Mouse (Mus musculus) erythroblast, embryonic 14.5 days (primary cell): Measurements from ENCODE around the gene Rnf151. TPM values are rescaled to one million over a fixed set of nuclear protein-coding genes. Genes with fewer than 3 reads are reported as not detected.
A peak's percentile ranks its signal among the peaks of the same experiment; 100 is the strongest.

Source experiments
- H3K27me3 ChIP-seq: 2 replicates; pipeline ENCODE4 v1.6.1; 2012; ENCODE audit warnings: inconsistent platforms; ENCODE audit not compliant: control insufficient read depth
- H3K36me3 ChIP-seq: 2 replicates; pipeline ENCODE4 v1.6.1; 2012; ENCODE audit warnings: mild to moderate bottlenecking, inconsistent platforms; ENCODE audit not compliant: control insufficient read depth
- H3K4me1 ChIP-seq: 2 replicates; pipeline ENCODE4 v1.6.1; 2012; ENCODE audit warnings: inconsistent platforms; ENCODE audit not compliant: control insufficient read depth
- H3K4me3 ChIP-seq: replicated peaks from 2 replicates; pipeline ENCODE3; 2012; ENCODE audit warnings: moderate library complexity, mild to moderate bottlenecking, inconsistent platforms
- H3K9me3 ChIP-seq: 2 replicates; pipeline ENCODE4 v1.6.1; 2012; ENCODE audit warnings: low read length, inconsistent platforms, mixed read lengths; ENCODE audit not compliant: control insufficient read depth
- GATA1 ChIP-seq: IDR thresholded peaks from 2 replicates; pipeline ENCODE4 v1.6.1; 2012; ENCODE audit warnings: low read length, inconsistent platforms, mixed read lengths
- TAL1 ChIP-seq: IDR thresholded peaks from 3 replicates; pipeline ENCODE4 v1.6.1; 2012; ENCODE audit warnings: low read length, inconsistent platforms, mixed read lengths
- polyA plus RNA-seq: library from polyadenylated mRNA; stranded (reverse); fragments of >175 nt; gene quantifications from 2 replicates; pipeline ENCODE4 v1.2.3, GENCODE M21; 2012

Rnf151 gene
- polyA plus RNA-seq, 1 experiment, result 0.19 TPM

DNA sequence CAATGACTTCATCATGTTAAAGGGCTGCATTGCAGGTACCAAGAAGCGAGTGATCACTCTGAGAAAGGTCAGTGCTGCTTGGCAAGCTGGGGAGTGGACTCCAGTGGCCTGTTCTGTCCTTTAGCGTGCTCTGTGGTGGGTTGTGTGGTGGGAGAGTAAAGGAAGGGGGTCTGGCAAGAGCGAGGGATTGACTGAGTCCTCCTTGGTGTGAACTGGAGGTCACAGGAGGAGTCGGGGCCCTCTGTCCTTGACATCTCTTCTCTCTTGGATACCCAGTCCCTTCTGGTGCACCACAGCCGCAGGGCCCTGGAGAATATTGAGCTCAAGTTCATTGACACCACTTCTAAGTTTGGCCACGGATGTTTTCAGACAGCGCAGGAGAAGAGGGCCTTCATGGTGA lies 17.6 kb upstream of the Rnf151 start:
- H3K27me3 ChIP-seq, result no peaks in the 10 kb centered on the region
- H3K9me3 ChIP-seq, result no peaks in the 10 kb centered on the region
- no peak for TF ChIP-seq TAL1
- no peak for TF ChIP-seq GATA1
- H3K4me3 ChIP-seq, result peak overlapping the region; percentile 87
- peaks cover 40% of the 10 kb centered on the region for H3K4me1 ChIP-seq
- peaks cover 12% of the 10 kb centered on the region for H3K36me3 ChIP-seq

GRCm38 (mm10) chr17:24734513-24734912 lies 16.6 kb upstream of the Rnf151 start:
- Histone ChIP-seq H3K36me3 (peaks cover 4% of the 10 kb centered on the region), H3K4me3 (no peak overlapping the region), H3K4me1 (peaks cover 37% of the 10 kb centered on the region), H3K27me3 (no peaks in the 10 kb centered on the region), H3K9me3 (no peaks in the 10 kb centered on the region)
- TF ChIP-seq GATA1 (no peak), TAL1 (no peak)

- Histone ChIP-seq H3K4me1 (peaks cover 34% of the 10 kb centered on the region), H3K36me3 (no peaks in the 10 kb centered on the region), H3K9me3 (no peaks in the 10 kb centered on the region), H3K27me3 (no peaks in the 10 kb centered on the region), H3K4me3 (no peak overlapping the region)
- TF ChIP-seq TAL1 (no peak), GATA1 (no peak)
Measured at GRCm38 (mm10) chr17:24733434-24734050, 15.7 kb upstream of the Rnf151 start.

DNA sequence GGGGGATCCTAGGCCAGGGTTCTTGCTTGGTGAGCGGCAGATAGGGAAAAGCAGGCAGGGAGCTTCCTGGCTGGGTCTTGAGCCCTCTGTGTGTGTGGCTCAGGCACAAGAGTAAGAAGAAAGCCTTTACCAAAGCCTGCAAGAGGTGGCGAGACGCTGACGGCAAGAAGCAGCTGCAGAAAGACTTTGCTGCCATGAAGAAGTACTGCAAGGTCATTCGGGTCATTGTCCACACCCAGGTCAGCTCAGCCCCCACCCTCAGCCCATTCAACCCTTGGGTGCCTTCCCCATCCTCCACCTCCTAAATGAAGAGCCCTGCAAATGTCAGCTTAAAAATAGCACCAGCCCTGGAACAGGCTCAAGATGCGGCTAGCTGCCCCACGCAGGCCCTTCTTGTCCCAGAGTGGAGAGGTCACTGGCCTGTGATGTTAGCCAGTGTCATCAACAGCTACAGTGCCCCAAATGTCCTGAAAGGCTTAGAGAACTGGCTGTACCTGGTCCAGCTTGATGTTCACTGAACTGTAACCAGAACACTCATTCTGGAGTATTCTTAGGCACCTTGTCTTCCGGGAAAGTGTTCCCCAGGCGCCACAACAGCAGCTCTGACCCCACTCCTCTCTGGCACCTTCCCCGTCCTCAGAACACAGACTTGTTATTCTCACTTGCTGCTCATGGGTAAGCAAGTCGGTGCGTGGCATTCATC lies 14.5 kb upstream of the Rnf151 start:
- TF ChIP-seq TAL1, result no peak
- TF ChIP-seq GATA1, result no peak
- Histone ChIP-seq H3K9me3 (no peaks in the 10 kb centered on the region), H3K4me3 (no peak overlapping the region), H3K4me1 (peaks cover 26% of the 10 kb centered on the region), H3K27me3 (peaks cover 6% of the 10 kb centered on the region), H3K36me3 (no peaks in the 10 kb centered on the region)

GRCm38 (mm10) chr17:24730787-24731186 lies 12.9 kb upstream of the Rnf151 start:
- Histone ChIP-seq H3K27me3 (peaks cover 6% of the 10 kb centered on the region), H3K4me1 (peaks cover 19% of the 10 kb centered on the region), H3K36me3 (no peaks in the 10 kb centered on the region), H3K9me3 (no peaks in the 10 kb centered on the region), H3K4me3 (no peak overlapping the region)
- TF ChIP-seq TAL1 (no peak), GATA1 (no peak)

GRCm38 (mm10) chr17:24729067-24729466 lies 11.2 kb upstream of the Rnf151 start:
- H3K4me1 ChIP-seq, result peaks cover 17% of the 10 kb centered on the region
- no peak for TF ChIP-seq GATA1

GRCm38 (mm10) chr17:24728184-24728583 lies 10.3 kb upstream of the Rnf151 start:
- Histone ChIP-seq H3K27me3 (peaks cover 6% of the 10 kb centered on the region), H3K36me3 (no peaks in the 10 kb centered on the region), H3K4me1 (peaks cover 23% of the 10 kb centered on the region), H3K4me3 (no peak overlapping the region), H3K9me3 (no peaks in the 10 kb centered on the region)
- TF ChIP-seq GATA1 (no peak), TAL1 (no peak)

More at GRCm38 (mm10) chr17:24729067-24729466, 11.2 kb upstream of the Rnf151 start:
- Histone ChIP-seq H3K27me3 (peaks cover 6% of the 10 kb centered on the region), H3K4me3 (no peak overlapping the region), H3K9me3 (no peaks in the 10 kb centered on the region), H3K36me3 (no peaks in the 10 kb centered on the region)

GRCm38 (mm10) chr17:24727618-24728017 lies 9.8 kb upstream of the Rnf151 start, which contains the start of gene Rpl3l:
Gene Rpl3l (plus strand): TSS chr17:24727820.
- TF ChIP-seq TAL1, result no peak
- no peak for TF ChIP-seq GATA1
- Histone ChIP-seq H3K4me1 (peaks cover 29% of the 10 kb centered on the region), H3K27me3 (peaks cover 6% of the 10 kb centered on the region), H3K9me3 (no peaks in the 10 kb centered on the region), H3K4me3 (no peak within 1 kb of the TSS), H3K36me3 (peaks cover 2% of the 10 kb centered on the region)

GRCm38 (mm10) chr17:24725637-24726390 lies 8.0 kb upstream of the Rnf151 start:
- Histone ChIP-seq H3K9me3 (no peaks in the 10 kb centered on the region), H3K27me3 (peaks cover 6% of the 10 kb centered on the region), H3K36me3 (peaks cover 18% of the 10 kb centered on the region), H3K4me3 (no peak overlapping the region), H3K4me1 (peaks cover 44% of the 10 kb centered on the region)
- TF ChIP-seq GATA1, result no peak
- no peak for TF ChIP-seq TAL1
